Mouse (Mus musculus) intestine, embryonic 14.5 days (tissue): ENCODE measurements around the gene E2f2. TPM values are rescaled to one million over a fixed set of nuclear protein-coding genes. Genes with fewer than 3 reads are reported as not detected.

Experiments
- ATAC-seq: fragments of 200-750 bp; cut with Nextera tagmentation; replicated peaks from 2 replicates; pipeline ENCODE4 v1.8.0; 2017; ENCODE audit warnings: low read depth, moderate number of reproducible peaks, moderate TSS enrichment, moderate library complexity; ENCODE audit not compliant: low FRiP score, low TSS enrichment
- DNase-seq: peaks from one replicate; pipeline ENCODE4 v3.0.0-alpha.2; 2018; ENCODE audit warnings: low spot score
- H3K27ac ChIP-seq: fragments of 300-500 bp; sonication (generic); 2 replicates; pipeline ENCODE4 v1.5.1; 2014; ENCODE audit warnings: low read depth, mild to moderate bottlenecking, control low read depth
- H3K27me3 ChIP-seq: fragments of 300-500 bp; sonication (generic); replicated peaks from 2 replicates; pipeline ENCODE4 v1.6.1; 2014; ENCODE audit warnings: low read length, control low read depth; ENCODE audit not compliant: control insufficient read depth, insufficient read depth
- H3K36me3 ChIP-seq: fragments of 300-500 bp; sonication (generic); 2 replicates; pipeline ENCODE4 v1.6.1; 2014; ENCODE audit warnings: low read length, control low read depth; ENCODE audit not compliant: control insufficient read depth, insufficient read depth
- H3K4me1 ChIP-seq: fragments of 300-500 bp; sonication (generic); replicated peaks from 2 replicates; pipeline ENCODE4 v1.6.1; 2014; ENCODE audit warnings: low read length, control low read depth, mixed read lengths; ENCODE audit not compliant: control insufficient read depth, insufficient read depth
- H3K4me2 ChIP-seq: fragments of 300-500 bp; sonication (generic); 2 replicates; pipeline ENCODE4 v1.6.1; 2014; ENCODE audit warnings: low read length
- H3K4me3 ChIP-seq: fragments of 300-500 bp; sonication (generic); 2 replicates; pipeline ENCODE4 v1.5.1; 2014; ENCODE audit warnings: low read depth, low read length, control low read depth, mixed read lengths
- H3K9ac ChIP-seq: fragments of 300-500 bp; sonication (generic); 2 replicates; pipeline ENCODE4 v1.6.1; 2014; ENCODE audit warnings: mild to moderate bottlenecking, low read length
- H3K9me3 ChIP-seq: fragments of 300-500 bp; sonication (generic); 2 replicates; pipeline ENCODE4 v1.6.1; 2016; ENCODE audit warnings: low read length, control low read depth; ENCODE audit not compliant: control insufficient read depth
- WGBS: fragments of 180-500 bp; shearing (Covaris S2); extraction: QIAGEN DNeasy Blood & Tissue Kit; methylation state at CpG from one replicate; pipeline ENCODE4 v1.1.7; 2014; 5-methylcytosine and 5-hydroxymethylcytosine counted together
- polyA plus RNA-seq: library from polyadenylated mRNA; unstranded; fragments of >200 nt; fragmentation: Nextera tagmentation; extraction: Ambion mirVana; gene quantifications from 2 replicates; pipeline ENCODE4 v1.2.1, GENCODE M21; 2014

The E2f2 gene
- polyA plus RNA-seq, 1 experiment from 2014 or later = 5.0 TPM

GRCm38 (mm10) chr4:136163448-136163847 lies 8.7 kb upstream of the E2f2 start:
- Histone ChIP-seq H3K36me3 (no peaks in the 10 kb centered on the region), H3K4me1 (0 out of 2 replicates have a peak, but pooled peaks cover 3% of the 10 kb centered on the region), H3K4me3 (no peak overlapping the region), H3K9me3 (no peaks in the 10 kb centered on the region), H3K27me3 (no peaks in the 10 kb centered on the region), H3K9ac (no peak overlapping the region), H3K4me2 (no peak overlapping the region), H3K27ac (no peak overlapping the region)
- under 1% methylated on average over 11 of the region's 11 CpGs for WGBS
- peak; percentile 52 for ATAC-seq
- DNase-seq = peak; percentile 96

DNA sequence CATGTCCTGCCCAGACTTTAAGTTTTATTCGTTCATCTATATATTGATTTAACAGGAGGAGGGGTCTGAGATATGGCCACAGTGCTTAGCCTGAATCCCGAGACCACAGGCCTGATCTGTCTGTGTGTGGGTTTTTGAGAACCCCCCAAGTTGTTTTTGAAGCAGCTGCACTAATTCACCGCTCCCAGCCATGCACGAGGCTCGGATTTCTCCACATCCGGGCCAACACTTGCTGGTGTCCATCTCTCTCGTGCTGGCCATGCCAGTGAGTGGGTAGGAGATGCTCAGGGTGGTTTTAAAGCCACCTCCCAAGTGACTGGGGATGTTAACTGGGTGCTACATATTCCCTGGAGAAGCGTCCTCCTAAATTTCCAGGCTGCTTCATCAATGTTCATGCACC lies 7.2 kb upstream of the E2f2 start:
- Histone ChIP-seq H3K27ac (no peak overlapping the region), H3K4me1 (0 out of 2 replicates have a peak, but pooled peaks cover under 1% of the 10 kb centered on the region), H3K4me2 (no peak overlapping the region), H3K4me3 (no peak overlapping the region), H3K9ac (no peak overlapping the region), H3K27me3 (no peaks in the 10 kb centered on the region), H3K9me3 (no peaks in the 10 kb centered on the region), H3K36me3 (no peaks in the 10 kb centered on the region)
- no peak for DNase-seq
- 82% methylated on average over 8 of the region's 8 CpGs for WGBS
- no peak for ATAC-seq

- Histone ChIP-seq H3K9ac (no peak overlapping the region), H3K4me3 (no peak overlapping the region), H3K9me3 (no peaks in the 10 kb centered on the region), H3K36me3 (no peaks in the 10 kb centered on the region), H3K4me1 (peaks cover 5% of the 10 kb centered on the region; the same call in 1 of the 2 replicates), H3K27me3 (no peaks in the 10 kb centered on the region), H3K27ac (no peak overlapping the region), H3K4me2 (no peak overlapping the region)
- ATAC-seq (no peak), DNase-seq (no peak)
- WGBS = 80% methylated on average over 3 of the region's 3 CpGs
These were observed 4.5 kb upstream of the E2f2 start for GRCm38 (mm10) chr4:136167701-136168100.

DNA sequence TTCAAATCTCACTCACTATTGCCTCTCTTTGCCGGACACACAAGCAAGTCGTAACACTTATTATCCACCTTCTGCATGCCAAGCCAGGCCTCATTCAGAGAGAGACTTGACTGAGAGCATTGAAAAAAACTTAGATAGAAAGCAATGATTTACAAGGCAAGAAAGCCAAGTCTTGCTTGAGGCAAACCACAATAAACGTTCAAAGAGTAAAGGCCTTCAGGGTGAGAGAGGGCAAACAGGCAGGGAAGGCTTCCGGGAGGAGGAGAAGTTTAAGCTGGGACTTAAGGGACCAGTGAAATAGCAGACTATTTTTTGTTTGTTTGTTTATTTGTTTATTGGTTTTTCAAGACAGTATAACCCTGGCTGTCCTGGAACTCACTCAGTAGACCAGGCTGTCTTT lies 1.8 kb upstream of the E2f2 start:
- H3K27ac ChIP-seq = no peak overlapping the region
- 75% methylated on average over 4 of the region's 4 CpGs for WGBS

GRCm38 (mm10) chr4:136171455-136171854 lies 739 bp upstream of the E2f2 start:
- Histone ChIP-seq H3K27me3 (no peaks in the 10 kb centered on the region), H3K9ac (peak overlapping the region; percentile 46; the same call in 1 of the 2 replicates), H3K9me3 (no peaks in the 10 kb centered on the region), H3K4me2 (peak overlapping the region; percentile 100), H3K4me1 (peaks cover 31% of the 10 kb centered on the region), H3K4me3 (peak overlapping the region; percentile 74), H3K36me3 (no peaks in the 10 kb centered on the region), H3K27ac (no peak overlapping the region)
- DNase-seq (no peak), ATAC-seq (no peak)
- WGBS = 25% methylated on average over 12 of the region's 12 CpGs

More for the DNA sequence above, 1.8 kb upstream of the E2f2 start:
- Histone ChIP-seq H3K4me3 (no peak overlapping the region), H3K27me3 (no peaks in the 10 kb centered on the region), H3K4me2 (no peak overlapping the region), H3K9ac (no peak overlapping the region), H3K36me3 (no peaks in the 10 kb centered on the region), H3K9me3 (no peaks in the 10 kb centered on the region), H3K4me1 (peaks cover 28% of the 10 kb centered on the region)
- ATAC-seq (no peak), DNase-seq (no peak)

GRCm38 (mm10) chr4:136172542-136173209 lies 482 bp downstream of the E2f2 start:
- ATAC-seq = peak; percentile 21; the same call in 1 of the 2 replicates

GRCm38 (mm10) chr4:136173210-136173715 lies 1.1 kb downstream of the E2f2 start:
- ATAC-seq = no peak

More at GRCm38 (mm10) chr4:136172542-136173209, 482 bp downstream of the E2f2 start:
- H3K36me3 ChIP-seq = no peaks in the 10 kb centered on the region
- peak overlapping the region; percentile 63 for H3K9ac ChIP-seq
- 0 out of 2 replicates have a peak overlapping the region, but pooled peaks have one; percentile 54 for H3K27ac ChIP-seq
- WGBS = 1% methylated on average over 39 of the region's 67 CpGs
- DNase-seq = peak; percentile 81
- H3K9me3 ChIP-seq = no peaks in the 10 kb centered on the region
- H3K27me3 ChIP-seq = no peaks in the 10 kb centered on the region
- H3K4me3 ChIP-seq = peak overlapping the region; percentile 74
- peaks cover 32% of the 10 kb centered on the region for H3K4me1 ChIP-seq
- peak overlapping the region; percentile 100 for H3K4me2 ChIP-seq

DNA sequence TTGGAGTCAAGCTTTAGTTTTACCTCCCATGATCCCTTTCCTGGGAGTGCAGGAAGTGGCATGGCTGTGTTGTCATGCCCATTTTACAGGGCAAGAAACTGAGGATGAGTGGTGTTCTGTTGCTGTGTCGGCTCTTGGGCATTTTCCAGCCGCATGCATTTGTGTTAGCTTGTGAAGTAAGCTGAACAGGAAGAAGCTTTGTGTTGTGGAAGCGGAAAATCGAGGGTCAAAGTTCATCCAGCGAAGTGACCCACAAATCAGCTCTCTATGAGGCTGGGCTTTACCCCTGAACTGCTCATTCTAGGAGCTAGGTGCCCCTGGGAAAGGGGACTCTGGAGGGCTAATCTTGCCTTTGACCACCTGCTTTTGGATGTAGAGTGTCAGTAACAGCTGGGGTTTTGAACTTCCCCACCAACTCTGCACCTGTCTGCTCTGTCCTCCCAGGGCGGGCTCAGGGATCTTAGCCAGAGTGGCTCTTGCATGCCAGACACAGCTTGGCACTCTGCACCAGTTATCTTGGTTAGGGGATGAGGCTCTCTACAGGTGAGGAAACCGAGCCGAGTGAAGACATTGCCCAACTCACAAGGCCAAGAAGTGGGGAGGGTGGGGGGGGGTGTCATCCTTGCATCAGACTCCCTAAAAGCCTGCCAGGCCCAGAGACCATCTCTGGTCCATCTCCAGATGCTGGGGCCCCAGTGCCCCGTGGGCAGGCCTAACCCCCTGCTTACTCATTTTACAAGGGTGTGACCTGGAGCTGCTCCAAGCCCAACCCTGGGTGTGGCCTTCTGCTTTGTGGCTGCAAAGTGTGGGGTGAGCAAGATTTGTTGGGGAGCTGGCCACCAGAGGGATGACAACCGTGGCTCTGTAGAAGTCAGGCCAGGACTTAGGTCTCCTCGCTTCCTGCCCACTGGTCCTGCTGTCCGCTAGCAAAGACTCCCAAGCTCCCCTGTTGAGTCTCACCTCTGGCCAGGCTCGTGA lies 2.3 kb downstream of the E2f2 start:
- Histone ChIP-seq H3K9me3 (no peaks in the 10 kb centered on the region), H3K36me3 (no peaks in the 10 kb centered on the region), H3K4me1 (peaks cover 41% of the 10 kb centered on the region), H3K27ac (no peak overlapping the region), H3K27me3 (no peaks in the 10 kb centered on the region), H3K9ac (no peak overlapping the region), H3K4me2 (peak overlapping the region; percentile 100), H3K4me3 (no peak overlapping the region)
- ATAC-seq (no peak), DNase-seq (no peak)
- 72% methylated on average over 13 of the region's 13 CpGs for WGBS

More at GRCm38 (mm10) chr4:136173210-136173715, 1.1 kb downstream of the E2f2 start:
- DNase-seq = no peak
- Histone ChIP-seq H3K9ac (peak overlapping the region; percentile 63), H3K4me1 (peaks cover 38% of the 10 kb centered on the region), H3K27me3 (no peaks in the 10 kb centered on the region), H3K9me3 (no peaks in the 10 kb centered on the region), H3K36me3 (no peaks in the 10 kb centered on the region), H3K4me2 (peak overlapping the region; percentile 100), H3K4me3 (peak overlapping the region; percentile 74), H3K27ac (0 out of 2 replicates have a peak overlapping the region, but pooled peaks have one; percentile 33)
- 9% methylated on average over 14 of the region's 14 CpGs for WGBS
